Mouse (Mus musculus): ENCODE results near the gene Pak3.
"Not testable (repeated sequence)": the region's sequence is repeated elsewhere in the genome, so short reads cannot be mapped to it uniquely, and the experiment has no call there.

The Pak3 gene

DNA sequence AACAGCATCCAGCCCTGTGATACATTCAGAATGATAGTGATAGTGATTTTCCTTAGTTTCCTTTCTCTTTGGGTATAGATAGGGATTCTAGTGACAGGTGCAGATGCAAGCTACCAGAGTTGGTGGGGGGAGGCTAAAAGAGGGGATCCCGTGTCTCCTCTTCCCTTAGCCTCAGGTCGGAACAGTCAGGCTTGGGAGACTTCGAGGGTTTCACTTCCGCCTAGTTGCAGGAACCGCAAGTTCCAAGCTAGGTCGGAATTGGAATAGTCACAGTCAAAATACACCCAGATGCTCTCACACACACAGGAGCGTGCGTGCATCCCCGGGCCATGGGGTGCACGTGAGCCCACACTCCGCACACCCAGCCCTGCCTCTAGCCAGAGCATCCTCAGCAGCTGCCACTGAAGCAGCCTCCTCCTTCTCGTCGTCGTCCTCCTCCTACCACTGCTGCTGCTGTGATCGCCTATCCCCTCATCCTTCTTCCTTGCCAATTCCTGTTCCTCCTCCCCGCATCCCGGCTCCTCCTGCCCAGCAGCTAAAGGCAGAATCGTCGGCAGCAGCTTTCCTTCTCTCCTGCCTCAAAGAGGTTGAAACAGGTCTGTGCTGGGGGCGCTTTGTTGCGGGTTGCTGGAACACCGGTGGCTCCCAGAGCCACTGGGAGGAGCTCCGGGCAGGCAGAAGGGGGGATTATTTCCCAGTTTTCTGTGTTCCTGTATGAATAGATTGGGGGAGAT lies at the start of gene Pak3:
TSS of gene Pak3 (plus strand) at position 424 of the 734 bp plus-strand sequence.
- CTCF ChIA-PET, result no interaction called here

DNA sequence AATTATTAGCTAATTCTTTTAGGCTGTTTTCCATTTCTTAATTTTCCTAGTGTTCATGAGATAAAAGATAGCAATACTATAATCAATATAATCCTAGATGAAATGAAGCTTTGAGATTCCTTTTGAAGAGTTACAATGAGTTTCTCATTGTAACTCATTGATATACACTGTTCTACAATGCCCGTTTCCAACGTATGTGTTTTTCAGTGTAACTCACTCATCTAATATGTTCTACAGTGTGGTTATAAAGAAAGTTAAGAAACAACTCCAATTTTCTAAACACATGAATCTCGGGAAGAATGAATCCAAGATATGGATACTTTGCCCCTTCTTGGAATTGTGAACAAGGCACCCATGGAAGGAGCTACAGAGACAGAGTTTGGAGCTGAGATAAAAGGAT lies 35.5 kb upstream of the Pak3 start:
- CTCF ChIA-PET, result no interaction called here

DNA sequence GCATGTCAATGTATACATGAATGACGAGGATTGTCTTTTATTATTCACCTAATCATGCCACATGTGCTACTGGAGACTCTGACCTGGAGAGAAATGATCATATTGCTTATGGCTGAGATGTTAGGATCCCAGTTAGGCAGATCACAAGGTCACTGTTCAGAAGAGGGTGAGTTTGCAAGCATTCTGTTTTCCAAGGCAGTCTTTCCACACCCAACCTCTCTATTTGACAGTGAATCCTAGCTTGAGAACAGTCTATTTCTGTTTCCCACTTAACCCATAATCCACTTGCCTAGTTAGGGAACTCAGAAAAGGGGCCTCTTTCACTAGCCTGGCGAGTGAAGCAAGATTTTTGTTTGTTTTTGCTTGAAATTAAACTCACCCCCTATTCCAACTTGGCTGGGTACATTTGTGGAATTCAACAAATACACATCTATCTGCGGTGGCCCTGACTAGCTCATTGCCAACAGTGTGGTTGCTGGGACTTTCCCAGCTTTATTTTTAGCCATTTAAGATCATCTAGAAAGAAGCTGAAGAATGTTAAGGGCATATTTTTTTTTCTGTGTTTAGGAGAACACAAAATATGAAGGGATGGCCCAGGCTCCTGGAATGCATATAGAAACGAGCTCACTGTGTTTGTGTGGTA lies 17.2 kb upstream of the Pak3 start:
- CTCF ChIA-PET, result no interaction called here

DNA sequence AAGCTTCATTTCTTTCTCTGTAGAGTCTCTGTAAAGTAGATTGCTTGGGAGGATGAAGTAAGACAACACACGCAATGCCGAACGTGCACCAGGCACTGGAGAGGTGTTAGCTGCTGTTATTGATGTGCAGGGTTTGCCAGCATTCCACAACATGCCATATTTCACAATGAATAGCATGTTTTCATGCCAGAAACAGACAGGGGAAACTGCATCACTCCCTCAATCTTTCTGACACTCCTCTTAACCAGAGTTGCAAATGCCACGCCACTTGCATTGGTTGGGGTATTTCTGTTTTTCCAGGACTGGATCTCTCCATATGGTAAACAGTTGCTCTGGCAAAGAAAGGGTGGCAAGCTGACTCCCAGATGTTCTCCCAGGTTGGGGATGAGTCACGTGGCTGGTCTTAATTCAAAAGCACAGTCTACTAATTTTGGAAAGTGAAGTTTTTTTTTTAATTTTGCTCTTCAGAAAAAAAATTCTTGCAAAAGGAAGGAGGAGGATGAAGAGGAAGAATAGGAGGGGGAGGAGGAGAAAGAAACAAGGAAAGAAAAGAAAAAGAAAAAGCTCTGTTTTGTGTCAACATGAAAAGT lies 16.5 kb upstream of the Pak3 start:
- CTCF ChIA-PET, result no interaction called here

DNA sequence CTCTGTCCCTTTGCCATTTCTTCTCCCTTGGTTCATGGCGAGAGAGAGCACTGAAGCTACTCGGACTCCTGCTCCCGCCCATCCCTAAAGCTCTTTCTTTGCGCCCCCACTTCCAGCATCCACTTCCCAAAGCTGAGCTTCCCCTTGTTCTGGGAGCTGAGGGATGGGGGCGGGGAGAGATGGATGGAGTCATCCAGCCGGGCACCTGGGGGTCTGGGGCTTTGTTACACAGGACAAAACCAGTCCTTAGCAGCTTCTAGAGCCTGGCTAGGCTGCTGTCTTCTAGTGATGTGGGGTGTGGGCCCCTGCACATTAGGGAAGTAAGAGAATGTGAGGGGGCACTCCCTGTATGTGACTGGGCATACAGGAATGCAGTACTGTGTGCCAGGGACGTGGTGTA lies 526 bp downstream of the Pak3 start:
- CTCF ChIA-PET, result no interaction called here

DNA sequence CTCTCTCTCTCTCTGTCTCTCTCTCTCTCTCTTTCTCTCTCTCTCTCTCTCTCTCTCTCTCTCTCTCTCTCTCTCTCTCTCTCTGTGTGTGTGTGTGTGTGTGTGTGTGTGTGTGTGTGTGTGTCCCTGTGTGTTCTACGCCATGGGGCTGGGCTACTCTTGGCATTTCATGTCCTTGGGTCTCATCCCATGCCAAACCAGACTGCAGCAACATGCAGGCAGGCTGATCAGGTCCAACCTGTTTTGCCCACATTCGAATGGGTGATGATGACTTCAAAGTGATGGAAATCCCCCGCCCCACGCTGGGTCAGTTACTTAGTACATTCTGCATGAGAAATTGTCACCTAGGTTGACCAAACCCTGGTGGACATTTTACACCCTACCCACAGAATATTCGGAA lies 1.1 kb downstream of the Pak3 start:
- CTCF ChIA-PET, result not testable (repeated sequence)

DNA sequence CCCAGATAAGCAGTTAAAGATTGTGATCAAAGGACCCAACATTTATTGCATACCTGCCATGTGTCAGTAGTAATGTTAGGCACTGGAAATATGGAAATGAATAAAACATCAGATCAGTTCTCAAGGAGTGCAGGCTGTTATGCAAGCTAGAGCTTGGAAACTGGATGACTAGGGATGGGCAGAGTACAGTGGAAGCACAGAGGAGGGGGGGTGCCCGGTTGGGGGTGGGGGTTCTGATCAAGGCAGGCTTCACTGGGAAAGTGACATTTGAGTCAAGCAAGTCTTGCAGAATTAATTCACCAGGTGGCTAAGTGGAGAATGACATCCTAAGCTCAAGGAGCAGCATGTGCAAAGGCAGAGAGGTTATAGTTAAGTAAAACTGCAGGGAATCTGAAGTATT lies 1.8 kb downstream of the Pak3 start:
- CTCF ChIA-PET, result no interaction called here

DNA sequence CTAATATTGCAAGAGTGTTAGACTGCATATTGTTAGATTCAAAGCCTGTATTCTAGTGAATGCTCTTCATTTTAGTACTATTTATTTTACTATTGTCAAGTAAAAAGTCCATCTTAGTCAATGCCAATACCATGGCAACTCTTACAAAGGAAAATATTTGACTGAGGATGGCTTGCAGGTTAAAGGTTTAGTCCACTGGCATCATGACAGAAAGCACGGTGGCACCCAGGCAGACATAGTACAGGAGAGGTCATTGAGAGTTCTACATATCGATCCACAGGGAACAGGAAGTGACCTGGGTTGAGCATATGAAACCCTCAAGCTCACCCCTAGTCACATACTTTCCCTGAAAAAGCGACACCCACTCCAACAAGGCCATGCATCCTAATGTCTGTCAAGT lies 13.9 kb downstream of the Pak3 start:
- CTCF ChIA-PET, result no interaction called here

DNA sequence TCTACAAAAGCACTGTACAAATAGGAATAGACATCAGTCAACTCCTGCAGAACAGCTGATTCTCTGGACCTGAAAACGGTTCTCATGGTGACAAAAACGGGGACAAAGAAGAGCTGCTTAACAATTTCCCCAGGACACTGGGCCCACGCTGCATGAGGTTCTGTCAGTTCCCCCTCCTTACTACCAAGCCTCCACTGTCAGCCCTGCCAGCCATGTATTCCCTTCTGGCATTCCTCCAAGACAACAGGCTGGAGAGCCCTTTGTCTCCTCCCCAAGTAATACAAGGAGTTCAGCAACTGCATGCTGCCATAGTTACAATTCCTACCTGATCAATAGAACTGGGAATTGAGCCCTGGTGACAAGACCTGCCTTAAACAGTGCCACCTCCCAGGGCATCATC lies 15.2 kb downstream of the Pak3 start:
- CTCF ChIA-PET, result no interaction called here

DNA sequence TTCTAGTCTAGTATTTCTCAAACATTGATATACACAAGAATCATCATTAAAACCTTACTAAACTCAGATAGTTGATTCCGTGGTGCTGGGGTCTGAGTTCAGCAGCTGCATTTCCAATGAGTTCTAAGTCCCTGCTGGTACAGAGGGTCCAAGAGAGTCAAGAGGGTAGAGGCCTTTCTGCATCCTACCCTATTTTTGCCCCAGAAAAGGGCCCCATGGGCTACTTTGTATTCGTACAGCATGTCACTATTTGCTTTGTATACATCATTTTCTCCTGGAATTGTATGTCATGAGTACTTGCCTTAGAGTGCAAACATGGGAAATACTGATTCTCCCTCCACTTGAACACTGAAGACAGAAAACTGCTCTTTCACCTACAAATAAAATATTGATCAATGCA lies 24.4 kb downstream of the Pak3 start:
- CTCF ChIA-PET, result no interaction called here

DNA sequence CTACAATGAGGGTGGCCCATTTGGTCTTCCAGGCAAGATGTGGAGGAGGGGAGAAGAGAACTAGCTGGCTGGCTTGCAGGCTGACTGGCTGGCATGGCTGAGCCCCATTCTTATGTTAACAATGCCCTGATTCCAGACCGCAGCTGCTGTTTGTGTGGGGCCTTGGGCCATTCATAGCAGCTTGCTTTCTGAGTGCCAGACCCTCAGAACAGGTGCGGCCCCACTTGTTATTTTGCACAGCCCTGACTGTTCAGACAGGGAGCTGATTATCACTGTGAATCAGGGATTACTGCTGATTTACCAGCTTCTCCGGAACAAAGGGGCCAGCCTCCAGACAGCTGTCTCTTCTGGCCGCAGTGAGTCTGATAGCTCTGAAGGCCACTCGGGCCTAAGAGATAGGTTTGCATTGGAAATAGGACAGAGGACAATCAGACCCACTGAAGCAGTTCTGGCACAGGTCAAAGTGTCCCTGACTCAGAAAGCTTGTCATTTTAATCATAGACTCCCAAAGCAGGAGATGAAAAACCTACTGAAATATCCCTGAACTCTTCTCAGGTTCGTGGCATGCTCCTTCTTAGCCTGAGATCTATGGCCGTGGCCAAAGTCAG lies 24.9 kb downstream of the Pak3 start:
- CTCF ChIA-PET, result no interaction called here

DNA sequence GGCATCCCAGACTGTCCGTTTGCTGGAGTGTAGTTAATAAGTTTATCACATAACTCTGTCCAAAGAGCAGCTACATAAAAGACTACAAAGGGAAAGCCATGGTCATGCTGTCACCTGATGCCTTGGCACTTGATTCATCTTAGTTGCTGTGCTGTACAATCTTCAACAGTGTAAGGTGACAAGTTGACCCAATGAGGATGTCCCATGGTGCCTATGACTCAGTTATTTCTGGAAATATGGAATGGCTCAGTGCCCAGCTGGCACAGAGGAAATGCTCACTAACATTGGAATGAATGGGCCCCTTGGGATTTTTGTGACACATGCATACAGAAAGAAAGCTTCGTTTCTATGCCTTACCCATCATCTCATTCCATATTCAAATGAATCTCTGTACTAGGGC lies 55.3 kb downstream of the Pak3 start:
- CTCF ChIA-PET, result no interaction called here

DNA sequence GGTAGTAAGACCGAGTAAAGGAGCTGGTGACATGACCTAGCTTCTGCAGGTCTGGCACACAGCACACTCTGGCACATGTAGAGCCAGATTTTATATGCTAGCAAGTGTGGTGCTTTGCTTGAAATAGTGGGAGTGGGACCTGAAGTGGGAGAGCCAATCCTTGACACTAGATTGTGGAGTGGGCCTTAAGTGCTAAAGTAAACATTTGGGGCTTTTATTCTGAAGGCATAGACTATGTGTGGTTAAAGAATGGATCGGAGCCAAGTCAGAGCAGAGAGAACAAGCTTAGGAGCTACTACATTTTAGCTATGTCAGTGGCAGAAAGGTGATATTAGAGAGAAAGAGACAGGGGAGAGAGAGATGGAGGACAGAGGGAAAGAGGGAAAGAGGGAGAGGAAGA lies 61.5 kb downstream of the Pak3 start:
- CTCF ChIA-PET, result no interaction called here

DNA sequence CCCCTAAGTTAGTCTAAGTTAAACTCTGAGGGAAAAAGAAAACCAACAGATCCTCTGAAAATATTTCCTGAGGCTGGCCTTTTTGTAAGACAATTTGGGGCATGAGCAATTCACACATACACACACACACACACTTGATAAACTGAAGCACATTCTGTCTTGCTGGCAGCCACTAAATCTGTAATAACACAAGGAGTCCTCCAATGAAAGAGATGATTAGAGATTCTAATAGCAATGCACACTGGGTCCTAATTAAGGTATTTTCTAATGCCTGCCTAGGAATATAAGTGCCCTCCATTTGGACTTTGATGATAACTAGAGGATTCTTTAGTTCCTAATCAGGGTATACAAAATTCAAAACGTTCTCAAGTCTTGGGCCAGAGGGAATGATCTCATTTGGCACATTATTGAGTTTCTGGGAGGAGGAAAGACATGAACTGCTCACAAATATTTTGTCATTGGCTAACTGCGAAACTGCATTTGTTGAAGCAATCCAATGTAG lies 62.1 kb downstream of the Pak3 start:
- CTCF ChIA-PET, result no interaction called here

DNA sequence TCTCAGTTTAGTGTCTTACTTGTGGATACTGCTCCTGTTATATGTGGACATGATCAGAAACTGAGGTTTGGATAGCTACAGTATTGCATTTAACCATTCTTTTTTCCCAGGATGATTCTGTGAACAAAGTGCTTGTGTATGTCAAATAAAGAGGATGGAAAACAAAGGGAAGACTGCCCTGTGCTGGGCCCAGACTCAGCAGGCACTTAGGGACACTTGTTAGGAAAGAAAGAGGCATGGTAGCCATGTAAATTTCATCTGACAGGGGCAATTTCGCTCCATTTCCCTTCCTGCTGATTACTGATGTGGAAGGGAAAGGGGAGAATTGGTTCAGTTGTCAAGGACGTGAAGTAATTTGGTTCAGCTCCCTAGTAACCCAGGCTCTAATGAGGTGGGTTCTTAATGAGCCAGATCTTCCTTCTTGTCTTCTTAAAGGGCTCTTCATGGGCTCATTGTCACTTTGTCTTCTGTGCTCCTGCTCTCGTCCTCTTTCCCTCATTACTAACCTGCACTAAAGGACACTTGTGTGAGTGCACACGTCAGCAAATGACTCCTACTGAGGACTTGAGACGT lies 88.6 kb downstream of the Pak3 start:
- CTCF ChIA-PET, result no interaction called here

DNA sequence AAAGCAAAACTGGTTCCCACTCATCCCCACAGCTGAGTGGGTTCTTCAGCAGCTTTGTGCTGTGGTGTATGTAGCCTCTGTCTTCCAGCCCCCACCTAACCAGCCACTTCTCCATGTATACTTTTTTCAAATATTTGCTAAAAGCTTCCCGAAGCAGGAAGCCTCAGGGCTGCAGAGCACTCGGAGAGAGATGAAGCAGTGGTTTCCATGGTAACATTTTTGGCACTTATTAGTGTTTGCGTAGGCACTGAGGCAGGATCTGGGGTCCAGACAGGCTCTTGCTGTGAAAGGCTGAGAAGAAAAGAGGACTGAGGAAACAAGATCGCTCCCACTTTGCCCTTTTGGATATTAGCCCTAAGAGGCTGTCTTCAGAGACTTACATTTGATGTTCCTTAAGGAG lies 100.3 kb downstream of the Pak3 start:
- CTCF ChIA-PET, result no interaction called here

DNA sequence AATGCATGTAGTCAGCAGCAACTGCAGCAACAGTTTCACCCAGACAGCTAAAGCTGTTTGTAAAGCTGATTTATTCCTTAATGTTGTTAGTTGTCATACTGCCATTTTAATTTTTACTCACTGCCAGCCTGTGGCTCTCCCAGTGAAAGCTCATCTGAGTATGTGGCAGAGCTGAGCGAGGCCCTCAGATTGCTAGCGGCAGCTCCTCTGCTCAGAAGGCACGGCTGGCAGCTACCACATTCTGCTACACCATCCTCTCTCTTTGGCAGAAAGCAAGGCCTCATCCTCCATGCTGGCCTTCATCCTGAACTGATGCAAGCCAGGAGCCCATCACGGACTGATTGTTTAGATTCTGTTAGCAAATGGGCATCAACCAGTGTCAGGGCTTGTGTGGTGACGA lies 109.4 kb downstream of the Pak3 start:
- CTCF ChIA-PET, result no interaction called here

DNA sequence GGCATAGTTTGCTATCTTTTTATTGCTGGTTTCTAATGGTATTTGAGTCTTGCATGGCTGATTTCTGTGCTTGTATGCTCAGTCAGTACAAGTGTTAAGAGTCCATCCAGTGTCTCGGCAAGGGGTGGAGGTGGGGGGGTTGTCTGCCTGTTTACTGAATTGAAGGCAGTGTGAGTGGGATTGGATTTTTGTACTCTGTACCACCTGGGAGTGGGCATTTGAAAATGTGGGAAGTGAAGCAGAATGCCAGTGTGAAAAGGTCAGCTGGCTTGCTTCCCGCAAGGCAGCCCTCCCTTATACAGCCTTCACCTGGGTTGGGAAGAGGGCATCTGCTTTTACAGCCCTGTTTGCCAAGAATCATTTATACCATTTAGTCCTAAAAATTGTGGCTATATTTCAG lies 125.5 kb downstream of the Pak3 start:
- CTCF ChIA-PET, result no interaction called here

DNA sequence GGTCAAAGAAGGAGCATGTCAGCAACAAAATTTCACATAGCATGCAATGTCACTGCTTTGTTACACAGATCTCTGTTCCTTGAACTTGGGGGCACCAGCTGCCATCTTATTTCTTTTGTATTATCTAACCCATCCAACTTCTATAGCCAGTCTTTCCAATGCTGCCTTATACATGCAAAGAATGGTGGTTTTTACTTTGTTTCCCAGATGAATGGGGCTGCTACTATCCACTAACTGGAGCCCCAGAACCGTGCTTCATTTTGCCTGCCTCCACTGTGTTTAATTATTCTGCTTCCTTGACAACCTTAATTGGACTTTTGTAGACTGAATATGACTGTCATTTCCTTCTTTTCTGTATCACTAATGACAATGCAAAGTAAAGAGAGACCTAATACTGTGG lies 126.4 kb downstream of the Pak3 start:
- CTCF ChIA-PET, result no interaction called here

DNA sequence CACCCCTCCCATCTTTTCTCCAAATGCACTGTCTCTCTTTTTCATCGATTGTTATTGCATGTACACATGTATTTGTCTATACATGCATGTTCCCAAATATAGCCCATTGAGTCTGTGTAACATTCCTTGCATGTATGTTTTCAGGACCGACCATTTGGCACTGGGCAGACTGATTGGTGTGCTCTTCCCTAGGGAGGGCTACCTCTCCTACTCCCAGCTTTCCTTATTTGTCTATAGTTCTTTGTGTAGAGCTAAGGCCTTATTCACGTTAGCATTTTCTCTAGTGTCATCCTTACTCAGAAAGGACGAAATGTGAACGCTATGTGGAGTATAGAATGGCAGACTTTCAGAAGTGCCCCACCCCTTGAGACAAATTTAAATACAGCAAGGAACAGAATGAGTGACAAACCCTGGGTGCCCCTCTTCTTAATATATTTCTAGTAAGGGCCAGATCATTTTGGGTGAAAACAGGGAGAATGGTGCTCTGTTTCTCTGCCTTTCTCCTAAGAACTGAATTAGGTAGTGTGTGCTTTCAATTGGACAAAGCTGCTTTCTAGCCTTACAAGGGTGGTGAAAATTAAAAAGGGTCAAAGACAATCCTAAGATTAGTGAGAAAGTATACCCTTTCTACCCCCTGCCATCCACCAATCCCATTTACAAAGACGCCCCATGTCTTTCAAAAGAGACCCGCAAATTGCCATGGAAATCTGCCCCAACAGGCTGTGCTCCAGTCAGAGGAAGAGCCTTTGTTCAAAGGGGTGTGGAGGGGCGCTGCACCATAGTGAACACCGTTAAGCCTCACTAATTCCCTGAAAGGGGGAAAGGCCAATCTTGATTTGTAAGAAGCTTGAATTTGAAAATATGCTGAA lies 136.2 kb downstream of the Pak3 start:
- CTCF ChIA-PET, result no interaction called here

DNA sequence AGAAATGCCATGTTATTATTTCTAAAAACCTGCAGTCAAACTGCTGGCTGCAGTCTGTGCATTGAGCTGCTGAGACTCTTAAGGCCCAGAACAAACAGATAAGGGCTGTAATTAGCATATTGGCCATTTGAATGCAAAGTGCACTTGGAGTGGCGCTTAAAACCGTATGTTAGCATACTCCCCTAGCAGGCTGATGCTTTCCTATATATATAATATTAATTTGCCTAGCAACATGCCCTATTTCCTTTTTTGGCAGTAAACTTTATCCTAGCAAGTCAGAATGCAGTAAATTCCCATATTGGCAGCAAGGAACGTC lies 136.7 kb downstream of the Pak3 start:
- CTCF ChIA-PET, result no interaction called here

All from spleen, embryonic (tissue).